In the genomic region with DNA sequence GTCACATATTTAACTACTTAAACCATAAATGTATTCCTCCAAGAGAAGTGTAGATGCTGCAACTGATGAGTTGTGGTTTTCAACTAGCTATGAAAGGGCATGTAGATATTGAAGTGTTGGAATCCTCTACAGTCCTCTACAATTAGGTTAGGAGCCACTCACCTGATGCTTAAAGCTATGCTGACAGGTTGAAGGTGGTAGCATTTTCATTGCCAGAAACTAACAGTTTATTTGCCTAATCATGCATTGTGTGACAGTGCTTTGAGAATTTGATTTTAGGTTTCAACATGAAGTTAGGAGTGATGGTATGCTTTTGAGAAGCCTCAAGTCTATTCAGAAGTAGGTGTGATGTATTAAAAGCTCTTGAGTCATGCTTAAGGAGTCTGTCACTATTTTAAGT, we compare ENCODE assay signal across 10 mouse cellular contexts. TPM values are rescaled to one million over a fixed set of nuclear protein-coding genes. Genes with fewer than 3 reads are reported as not detected.
DNase-seq lines count a peak whose midpoint lies in the region; ATAC-seq and TF ChIP-seq lines count a peak whose summit lies in the region.
"Had no signal": no experiment of that assay in that cellular context is flagged by ENCODE, and none has a peak within 500 bp of the region (broad histone marks: within the 10 kb centered on the region; RNA-seq: fewer than 3 reads in every experiment).

No protein-coding gene starts in this region.

- no peaks in the 10 kb centered on the region for H3K27me3 ChIP-seq in heart, postnatal 0 days (ENCODE audit: control insufficient read depth, insufficient read depth, low read length)
- H3K27me3 ChIP-seq in hindbrain, postnatal 0 days (ENCODE audit: insufficient read depth, low read length): no peaks in the 10 kb centered on the region
- no peaks in the 10 kb centered on the region for H3K27me3 ChIP-seq in midbrain, embryonic 14.5 days (ENCODE audit: control insufficient read depth, insufficient read depth, low read length)
- H3K27me3 ChIP-seq: Patski had no signal

- H3K9me3 ChIP-seq in heart, postnatal 0 days (replicated peaks; ENCODE audit: control insufficient read depth, low read length): no peaks in the 10 kb centered on the region
- H3K9me3 ChIP-seq in hindbrain, postnatal 0 days (ENCODE audit: low read length): no peaks in the 10 kb centered on the region
- H3K9me3 ChIP-seq in midbrain, embryonic 14.5 days (ENCODE audit: control insufficient read depth, low read length): no peaks in the 10 kb centered on the region

- peak overlapping the region; percentile 75 for H3K4me2 ChIP-seq in heart, postnatal 0 days (ENCODE audit: low read depth, low read length)
- peak overlapping the region; percentile 89 for H3K4me2 ChIP-seq in hindbrain, postnatal 0 days (ENCODE audit: low read depth, low read length)
- peak overlapping the region; percentile 68 for H3K4me2 ChIP-seq in midbrain, embryonic 14.5 days (ENCODE audit: low read length)

- peak overlapping the region; percentile 30; the same call in 1 of the 2 replicates for H3K27ac ChIP-seq in heart, postnatal 0 days (ENCODE audit: low read depth)
- H3K27ac ChIP-seq in cortical plate, adult 2 months (ENCODE audit: insufficient read depth, low read length): no peak overlapping the region
- H3K27ac ChIP-seq in hindbrain, postnatal 0 days: no peak overlapping the region
- H3K27ac ChIP-seq in midbrain, embryonic 14.5 days (replicated peaks; ENCODE audit: low read depth, low read length): no peak overlapping the region

- TF ChIP-seq CTCF in heart, postnatal 0 days (IDR thresholded peaks at IDR 0.05; ENCODE audit: low read depth): no peak
- TF ChIP-seq CTCF in cortical plate, adult 2 months (IDR thresholded peaks at IDR 0.05; ENCODE audit: extremely low read depth, insufficient read depth, low read length): no peak
- no peak for TF ChIP-seq CTCF in hindbrain, postnatal 0 days (IDR thresholded peaks at IDR 0.05; ENCODE audit: low read depth)

- H3K4me3 ChIP-seq in heart, postnatal 0 days (ENCODE audit: low read depth, low read length): peak overlapping the region; percentile 77
- peak overlapping the region; percentile 56; the same call in 1 of the 2 replicates for H3K4me3 ChIP-seq in cortical plate, adult 2 months (ENCODE audit: insufficient read depth, low read length)
- peak overlapping the region; percentile 90 for H3K4me3 ChIP-seq in hindbrain, postnatal 0 days (ENCODE audit: low read length)
- H3K4me3 ChIP-seq in midbrain, embryonic 14.5 days (replicated peaks; ENCODE audit: low read depth, low read length): peak overlapping the region; percentile 96

- no peak for DNase-seq in heart, postnatal 0 days (ENCODE audit: low spot score)
- DNase-seq in heart, adult 18-20 months: no peak
- no peak for DNase-seq in hindbrain, postnatal 0 days (ENCODE audit: low spot score)
- no peak for DNase-seq in midbrain, embryonic 14.5 days
- no peak for DNase-seq in Muller cell, postnatal 12 days (ENCODE audit: inconsistent ontology term)
- DNase-seq in gastrocnemius, postnatal 10 days: no peak
- DNase-seq: cerebellum, postnatal 25 days had no signal

- peaks cover 28% of the 10 kb centered on the region for H3K36me3 ChIP-seq in heart, postnatal 0 days (replicated peaks; ENCODE audit: control insufficient read depth, insufficient read depth, low read length)
- peaks cover 19% of the 10 kb centered on the region for H3K36me3 ChIP-seq in hindbrain, postnatal 0 days (ENCODE audit: insufficient read depth, low read length)
- peaks cover 45% of the 10 kb centered on the region for H3K36me3 ChIP-seq in midbrain, embryonic 14.5 days (ENCODE audit: control insufficient read depth, insufficient read depth, low read length)

- H3K4me1 ChIP-seq in heart, postnatal 0 days (ENCODE audit: control insufficient read depth, insufficient read depth): peaks cover 10% of the 10 kb centered on the region
- peaks cover 4% of the 10 kb centered on the region; the same call in 1 of the 2 replicates for H3K4me1 ChIP-seq in cortical plate, adult 2 months (ENCODE audit: control insufficient read depth, insufficient read depth, low read length)
- peaks cover 9% of the 10 kb centered on the region for H3K4me1 ChIP-seq in hindbrain, postnatal 0 days (ENCODE audit: insufficient read depth, low read length)
- H3K4me1 ChIP-seq in midbrain, embryonic 14.5 days (ENCODE audit: control insufficient read depth, insufficient read depth, low read length): peaks cover 16% of the 10 kb centered on the region

- no peak for TF ChIP-seq EP300 in heart, postnatal 0 days (IDR thresholded peaks at IDR 0.05; ENCODE audit: low read depth)

- no peak for ATAC-seq in heart, postnatal 0 days (ENCODE audit: insufficient read depth, low read depth)
- ATAC-seq in hindbrain, postnatal 0 days: no peak
- no peak for ATAC-seq in midbrain, embryonic 14.5 days (ENCODE audit: low FRiP score, low TSS enrichment)
- ATAC-seq in frontal cortex, adult (ENCODE audit: low TSS enrichment): no peak
- ATAC-seq: Patski had no signal

- no peak for TF ChIP-seq POLR2A in cortical plate, adult 2 months (IDR thresholded peaks at IDR 0.05; ENCODE audit: extremely low read depth, insufficient read depth, low read length)

- H3K9ac ChIP-seq in heart, postnatal 0 days (replicated peaks; ENCODE audit: low read depth, low read length): peak overlapping the region; percentile 84
- H3K9ac ChIP-seq in hindbrain, postnatal 0 days (replicated peaks; ENCODE audit: low read length): 0 out of 2 replicates have a peak overlapping the region, but pooled peaks have one; percentile 98
- H3K9ac ChIP-seq in midbrain, embryonic 14.5 days (replicated peaks; ENCODE audit: low read length): 0 out of 2 replicates have a peak overlapping the region, but pooled peaks have one; percentile 94

RNA-seq across cellular contexts. Expression of a gene that starts 2.2 kb away (rescaled TPM):
- total RNA-seq in heart, postnatal 0 days (2014; rRNA removed; ENCODE audit: low replicate concordance): 2,268 and 2,353 TPM in 2 replicates
- polyA plus RNA-seq in heart, postnatal 0 days (2015; fragmentation: Nextera tagmentation; extraction: Ambion mirVana): 3,654 and 3,756 TPM in 2 replicates
- total RNA-seq in heart, adult 18-20 months (2021): 100 to 1,000 TPM; 304 to 366 TPM
- polyA plus RNA-seq in cortical plate, adult 2 months (2012; rRNA removed): 2,439 and 2,636 TPM in 2 replicates
- total RNA-seq in hindbrain, postnatal 0 days (2014; rRNA removed): 2,267 and 2,460 TPM in 2 replicates
- polyA plus RNA-seq in hindbrain, postnatal 0 days (2015; fragmentation: Nextera tagmentation; extraction: Ambion mirVana): 5,475 and 5,597 TPM in 2 replicates
- 3,781 and 4,177 TPM in 2 replicates for polyA plus RNA-seq in midbrain, embryonic 14.5 days (2014; fragmentation: Nextera tagmentation; extraction: Ambion mirVana)
- total RNA-seq in gastrocnemius, postnatal 10 days (2021): 100 to 1,000 TPM; 765 to 781 TPM

RNA-seq across cellular contexts. Expression of a gene that starts 26.8 kb away (rescaled TPM):
- 106 and 157 TPM in 2 replicates for total RNA-seq in heart, postnatal 0 days (2014; rRNA removed; ENCODE audit: low replicate concordance)
- 213 and 232 TPM in 2 replicates for polyA plus RNA-seq in heart, postnatal 0 days (2015; fragmentation: Nextera tagmentation; extraction: Ambion mirVana)
- total RNA-seq in heart, adult 18-20 months (2021): 10 to 100 TPM; 71.4 to 86.8 TPM
- polyA plus RNA-seq in cortical plate, adult 2 months (2012; rRNA removed): 81.7 and 83.3 TPM in 2 replicates
- total RNA-seq in hindbrain, postnatal 0 days (2014; rRNA removed): 75.5 and 95.0 TPM in 2 replicates
- polyA plus RNA-seq in hindbrain, postnatal 0 days (2015; fragmentation: Nextera tagmentation; extraction: Ambion mirVana): 251 and 254 TPM in 2 replicates
- polyA plus RNA-seq in midbrain, embryonic 14.5 days (2014; fragmentation: Nextera tagmentation; extraction: Ambion mirVana): 341 and 379 TPM in 2 replicates
- total RNA-seq in gastrocnemius, postnatal 10 days (2021): 10 to 100 TPM; 66.2 to 67.3 TPM

RNA-seq across cellular contexts. Expression of a gene that starts 28.6 kb away (rescaled TPM):
- 42.3 and 45.4 TPM in 2 replicates for total RNA-seq in heart, postnatal 0 days (2014; rRNA removed; ENCODE audit: low replicate concordance)
- 6.9 and 7.0 TPM in 2 replicates for polyA plus RNA-seq in heart, postnatal 0 days (2015; fragmentation: Nextera tagmentation; extraction: Ambion mirVana)
- 10 to 100 TPM; 33.8 to 37.0 TPM for total RNA-seq in heart, adult 18-20 months (2021)
- polyA plus RNA-seq in cortical plate, adult 2 months (2012; rRNA removed): 105 and 108 TPM in 2 replicates
- 136 and 149 TPM in 2 replicates for total RNA-seq in hindbrain, postnatal 0 days (2014; rRNA removed)
- polyA plus RNA-seq in hindbrain, postnatal 0 days (2015; fragmentation: Nextera tagmentation; extraction: Ambion mirVana): 27.0 and 29.0 TPM in 2 replicates
- polyA plus RNA-seq in midbrain, embryonic 14.5 days (2014; fragmentation: Nextera tagmentation; extraction: Ambion mirVana): 41.6 and 42.6 TPM in 2 replicates
- 10 to 100 TPM; 31.8 to 34.3 TPM for total RNA-seq in gastrocnemius, postnatal 10 days (2021)

RNA-seq across cellular contexts. Expression of a gene that starts 58.2 kb away (rescaled TPM):
- 40.4 and 48.4 TPM in 2 replicates for total RNA-seq in heart, postnatal 0 days (2014; rRNA removed; ENCODE audit: low replicate concordance)
- polyA plus RNA-seq in heart, postnatal 0 days (2015; fragmentation: Nextera tagmentation; extraction: Ambion mirVana): 18.4 and 22.0 TPM in 2 replicates
- 10 to 100 TPM; 29.5 to 31.0 TPM for total RNA-seq in heart, adult 18-20 months (2021)
- polyA plus RNA-seq in cortical plate, adult 2 months (2012; rRNA removed): 103 and 109 TPM in 2 replicates
- 35.9 and 36.9 TPM in 2 replicates for total RNA-seq in hindbrain, postnatal 0 days (2014; rRNA removed)
- 17.1 and 17.9 TPM in 2 replicates for polyA plus RNA-seq in hindbrain, postnatal 0 days (2015; fragmentation: Nextera tagmentation; extraction: Ambion mirVana)
- 12.5 and 12.7 TPM in 2 replicates for polyA plus RNA-seq in midbrain, embryonic 14.5 days (2014; fragmentation: Nextera tagmentation; extraction: Ambion mirVana)
- total RNA-seq in gastrocnemius, postnatal 10 days (2021): 10 to 100 TPM; 55.6 to 58.4 TPM
